Mouse (Mus musculus): ENCODE data around the gene Ube2b.

The Ube2b gene

DNA sequence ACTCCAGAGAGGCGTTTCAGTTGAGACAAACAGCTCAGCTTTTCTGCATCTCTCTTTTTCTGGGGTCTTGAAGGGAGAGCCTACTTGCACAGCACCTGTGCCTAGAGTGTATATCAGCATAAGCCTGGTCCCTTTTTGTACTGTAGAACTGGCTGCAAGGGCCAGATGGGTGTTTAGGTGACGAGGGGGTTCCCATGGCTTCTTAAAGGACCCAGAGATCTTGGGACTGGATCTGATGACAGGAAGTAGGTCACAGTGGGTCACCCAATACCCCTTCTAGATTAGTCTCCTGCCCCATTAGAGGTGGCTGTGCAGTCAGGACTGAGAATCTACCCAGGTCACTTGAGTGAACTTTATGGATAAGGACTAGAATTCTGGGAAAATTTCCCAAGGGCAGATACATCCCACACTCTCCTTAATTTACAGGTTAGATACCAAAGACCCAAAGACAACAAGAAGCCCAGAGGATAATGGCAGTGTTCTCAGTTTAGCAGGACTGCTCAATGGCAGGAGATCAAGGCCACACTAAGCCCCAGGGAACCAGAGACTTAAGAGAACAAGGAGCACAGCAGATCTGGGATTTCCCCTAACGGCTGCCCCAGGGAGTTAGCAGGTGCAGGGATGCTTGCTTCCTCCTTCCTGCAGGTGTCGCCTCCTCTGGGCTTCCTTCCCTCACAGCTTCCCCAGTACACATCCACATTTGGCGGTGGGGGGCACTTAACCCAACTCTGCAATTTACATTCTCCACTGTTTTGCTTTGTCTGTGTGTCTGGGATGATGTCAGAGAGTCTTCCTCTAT, 64.7 kb downstream of the Ube2b start:
- peak; percentile 63 for DNase-seq (ENCODE audit: low read depth)

Measured in induced T-regulatory cell, adult 2 months (primary cell).